Mouse (Mus musculus): ENCODE data around the gene Cpne9.

Cpne9 gene

DNA sequence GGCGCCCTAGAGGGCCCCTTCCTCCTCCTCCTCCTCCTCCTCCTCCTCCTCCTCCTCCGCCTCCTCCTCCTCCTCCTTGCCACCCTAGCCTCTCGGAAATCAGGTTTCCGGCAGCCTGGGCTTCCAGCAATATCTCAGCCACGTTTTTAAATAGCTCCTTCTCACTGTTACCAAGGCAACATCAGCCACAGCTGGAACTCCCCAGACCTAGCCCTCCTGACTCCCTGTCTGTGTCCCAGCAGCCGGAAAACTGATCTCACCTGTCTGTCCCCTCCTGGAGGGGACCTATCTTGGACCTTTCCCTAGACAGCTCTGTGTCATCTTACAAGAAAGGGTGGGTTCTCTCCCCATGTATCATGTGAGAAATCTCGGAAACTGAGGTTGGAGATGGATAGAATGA, 60.2 kb downstream of the Cpne9 start:
- no peak for DNase-seq (ENCODE audit: low read depth, low spot score)

DNA sequence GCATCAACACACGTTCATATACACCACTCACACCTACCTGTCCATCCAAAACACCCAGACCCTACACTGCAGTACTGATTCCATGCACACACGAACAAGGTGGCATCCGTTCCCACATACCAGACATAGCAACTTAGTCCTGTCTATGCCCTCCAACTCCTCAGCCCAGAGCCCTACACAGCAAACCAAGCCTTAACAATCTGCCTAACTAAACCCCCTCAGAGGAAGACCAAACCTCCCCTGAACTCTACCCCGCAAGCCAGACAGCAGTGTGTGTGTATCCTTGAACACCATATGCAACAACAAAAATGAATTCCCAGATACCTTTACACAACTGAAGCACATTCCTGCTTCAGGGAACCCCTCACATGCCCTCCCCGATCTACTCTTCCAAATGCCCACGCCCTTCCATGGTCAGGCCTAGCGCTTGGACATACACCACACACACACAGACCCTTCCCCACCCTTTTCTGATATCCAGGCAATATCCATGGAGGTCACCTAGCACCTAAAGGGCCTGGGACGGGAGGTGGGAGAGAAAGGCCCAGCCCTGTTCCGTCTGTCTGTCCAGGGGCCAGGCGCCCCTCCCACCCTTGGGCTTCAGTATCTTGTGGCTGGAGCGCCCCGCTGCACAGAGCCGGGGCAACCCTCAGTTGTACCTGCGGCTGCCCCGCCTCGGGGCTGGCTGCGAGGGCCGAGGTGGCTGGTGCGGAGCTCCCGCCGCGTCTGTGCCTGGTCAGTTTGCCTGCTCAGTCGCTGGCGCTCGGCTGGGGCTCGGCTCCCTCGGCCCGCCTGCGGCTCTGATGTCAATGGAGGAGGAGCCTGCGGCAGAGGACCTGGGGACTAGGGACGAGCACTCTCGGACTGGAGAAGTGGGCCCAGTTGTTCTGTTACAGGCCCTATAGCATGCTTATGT, 61.3 kb downstream of the Cpne9 start, which contains the start of gene Camk1:
Camk1 (minus strand) TSS at position 808 of the 916 bp plus-strand sequence.
- DNase-seq (ENCODE audit: low read depth, low spot score) = peak; percentile 58

DNA sequence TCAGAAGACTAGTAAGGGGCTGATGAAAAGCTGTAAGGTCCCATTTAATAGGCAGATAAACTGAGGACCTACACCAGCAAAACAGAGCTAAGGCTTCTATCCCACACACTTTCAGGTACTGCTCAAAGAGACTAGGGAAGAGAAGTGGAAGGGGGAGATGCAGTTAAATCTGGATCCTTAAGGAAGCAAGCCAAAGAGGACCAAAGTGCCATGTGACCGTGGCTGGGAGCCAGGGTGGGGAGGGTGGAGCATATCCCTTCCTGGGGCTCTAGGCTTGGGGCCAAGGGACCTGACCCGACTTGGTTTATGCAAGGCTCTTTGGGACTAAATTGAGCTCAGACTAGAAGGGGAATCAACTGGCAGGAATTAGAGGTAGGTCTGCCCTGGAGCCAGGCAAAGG, 62.2 kb downstream of the Cpne9 start:
- DNase-seq (ENCODE audit: low read depth, low spot score) = no peak

GRCm38 (mm10) chr6:113346897-113347296, 64.8 kb downstream of the Cpne9 start:
- no peak for DNase-seq (ENCODE audit: low read depth, low spot score)

- DNase-seq (ENCODE audit: low read depth, low spot score) = no peak
These were observed 68.4 kb downstream of the Cpne9 start for GRCm38 (mm10) chr6:113350538-113350937.

GRCm38 (mm10) chr6:113351161-113351560, 69.1 kb downstream of the Cpne9 start:
- DNase-seq (ENCODE audit: low read depth, low spot score) = no peak

GRCm38 (mm10) chr6:113351653-113352052, 69.5 kb downstream of the Cpne9 start:
- DNase-seq (ENCODE audit: low read depth, low spot score) = no peak

DNA sequence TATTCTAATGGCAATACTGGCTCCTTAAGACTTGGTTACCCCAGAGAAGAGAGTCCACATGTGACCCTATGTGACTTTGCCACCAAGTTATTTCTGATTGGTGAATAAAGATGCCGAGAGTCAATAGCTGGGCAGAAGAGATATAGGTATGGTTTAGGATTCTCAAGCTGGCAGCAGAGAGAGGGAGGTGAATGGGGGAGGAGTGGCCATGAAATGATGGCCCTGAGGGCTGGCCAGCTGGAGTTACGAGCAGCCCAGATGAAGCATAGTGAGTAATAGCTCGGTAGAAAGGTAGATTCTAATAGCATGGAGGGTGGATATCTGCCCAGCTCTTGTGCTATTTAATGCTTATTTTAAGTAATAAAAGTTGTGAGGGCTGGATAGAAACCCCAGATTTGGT, 70.7 kb downstream of the Cpne9 start:
- DNase-seq (ENCODE audit: low read depth, low spot score) = no peak

GRCm38 (mm10) chr6:113353696-113354095, 71.6 kb downstream of the Cpne9 start:
- no peak for DNase-seq (ENCODE audit: low read depth, low spot score)
